Mouse (Mus musculus): ENCODE results near the gene Slc25a22. TPM values are rescaled to one million over a fixed set of nuclear protein-coding genes. Genes with fewer than 3 reads are reported as not detected.
"Not testable (repeated sequence)": the region's sequence is repeated elsewhere in the genome, so short reads cannot be mapped to it uniquely, and the experiment has no call there.

Slc25a22 gene
- polyA plus RNA-seq, 2 experiments from 2014 or later, result 26.8 to 51.1 TPM

DNA sequence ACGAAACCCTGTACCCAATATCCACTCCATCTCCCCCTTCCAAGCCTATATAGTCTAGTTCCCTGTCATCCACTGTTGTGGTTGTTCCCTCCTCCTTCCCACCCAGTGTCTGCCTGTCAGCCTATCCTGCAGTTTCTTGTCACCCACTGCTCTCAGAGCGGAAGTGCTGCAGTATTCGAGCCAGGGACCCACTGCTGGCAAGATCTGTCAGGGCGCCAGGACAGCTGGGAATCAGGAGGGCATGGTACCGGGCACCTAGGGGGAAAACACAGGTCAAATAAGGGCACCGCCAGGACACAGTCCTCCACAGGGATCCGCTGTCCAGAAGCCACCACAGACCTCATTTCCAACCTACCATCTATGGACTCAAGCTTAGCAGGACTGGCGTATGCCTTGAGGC, 27.1 kb downstream of the Slc25a22 start:
- ATAC-seq, result no peak

DNA sequence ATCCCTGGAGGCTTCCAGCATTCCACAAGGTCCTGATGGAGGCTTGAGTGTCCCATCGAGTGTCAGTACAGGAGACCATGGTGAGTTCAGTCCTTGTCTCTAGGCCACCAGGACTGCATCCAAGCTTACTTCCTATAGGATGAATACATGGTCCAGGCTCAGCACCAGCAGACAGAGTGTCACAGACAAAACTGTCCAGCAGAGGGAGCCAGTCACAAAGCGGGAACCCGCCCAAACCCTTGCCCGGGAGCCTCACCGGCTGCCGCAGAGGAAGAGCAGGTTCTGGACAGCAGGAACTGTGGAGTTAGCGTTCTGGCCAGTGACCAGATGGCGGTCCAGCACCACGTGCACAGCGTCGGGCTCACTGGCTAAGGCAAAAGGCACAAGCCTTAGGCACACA, 28.9 kb downstream of the Slc25a22 start:
- peak; percentile 81 for ATAC-seq

DNA sequence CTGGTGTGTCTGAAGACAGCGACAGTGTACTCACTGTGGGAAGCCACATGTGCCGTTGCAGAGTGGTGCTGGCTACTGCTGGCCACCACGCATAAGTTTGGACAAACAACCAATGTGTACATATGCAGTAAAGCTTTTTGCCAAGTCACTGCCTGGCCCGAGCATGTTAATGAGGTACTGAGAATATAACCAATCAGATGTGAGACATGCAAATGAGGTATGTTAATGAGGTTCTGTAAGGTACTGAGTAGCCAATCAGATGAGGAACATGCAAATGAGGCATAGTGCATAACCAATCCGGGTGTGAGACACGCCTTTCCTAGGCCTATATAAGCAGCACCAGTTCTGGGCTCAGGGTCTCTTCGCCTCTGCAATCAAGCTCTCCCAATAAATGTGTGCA, 30.0 kb downstream of the Slc25a22 start:
- ATAC-seq, result not testable (repeated sequence)

DNA sequence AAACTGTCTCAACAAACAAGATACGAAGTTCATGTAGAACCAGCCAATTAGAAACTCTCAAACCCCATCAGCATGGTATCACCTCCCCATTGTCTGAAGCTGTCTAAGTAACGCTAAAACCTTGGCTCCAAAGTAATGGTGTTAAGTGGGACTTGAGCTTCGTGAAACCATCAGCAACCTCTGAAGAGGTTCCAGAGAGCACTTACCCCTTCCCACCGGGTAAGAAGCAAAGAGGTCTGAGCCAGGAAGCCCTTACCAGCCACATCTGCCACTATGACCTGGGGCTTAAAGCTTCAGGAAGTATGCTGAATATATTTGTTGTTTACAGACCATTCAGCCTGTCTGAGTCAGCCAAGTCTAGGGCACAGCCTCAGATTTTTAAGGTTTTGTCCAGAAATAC, 32.2 kb downstream of the Slc25a22 start:
- ATAC-seq, result no peak

DNA sequence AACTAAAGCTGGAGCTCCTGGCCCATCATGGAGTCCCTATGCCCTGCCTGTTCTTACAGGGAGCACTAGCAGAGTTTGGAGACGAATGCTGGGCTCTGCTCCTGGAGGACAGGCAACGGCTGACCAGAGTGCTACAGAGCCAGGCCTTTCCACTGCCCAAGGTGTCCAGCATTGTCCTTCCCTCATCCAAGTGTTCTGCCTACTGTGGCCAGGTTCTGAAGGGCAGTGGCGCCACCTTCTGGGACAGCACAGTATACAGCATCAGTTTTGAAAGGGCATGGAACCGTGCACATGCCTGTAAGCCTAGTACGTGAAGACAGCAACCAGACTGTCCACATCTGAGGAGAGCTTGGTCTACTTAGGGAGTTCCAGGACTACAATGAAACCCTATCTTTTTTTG, 34.4 kb downstream of the Slc25a22 start:
- peak; percentile 65 for ATAC-seq

DNA sequence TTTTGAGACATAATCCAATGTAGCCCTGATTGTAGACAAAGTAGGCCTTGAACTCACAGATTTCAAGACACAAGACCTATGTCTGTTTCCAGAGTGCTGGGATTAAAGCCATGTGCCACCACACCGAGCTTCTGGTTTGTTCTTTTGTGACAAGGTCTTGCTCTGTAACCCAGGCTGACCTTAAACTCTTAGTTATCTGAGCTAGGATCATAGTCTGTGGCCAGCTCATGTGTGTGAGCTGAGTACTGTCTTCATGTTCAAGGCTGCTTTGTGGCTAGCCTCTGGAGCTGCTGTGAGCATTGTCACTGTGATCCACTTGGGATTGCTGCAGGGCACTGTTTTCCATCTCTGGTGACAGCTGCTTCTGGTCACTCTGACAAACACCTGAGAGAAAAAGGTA, 42.3 kb downstream of the Slc25a22 start:
- no peak for ATAC-seq

DNA sequence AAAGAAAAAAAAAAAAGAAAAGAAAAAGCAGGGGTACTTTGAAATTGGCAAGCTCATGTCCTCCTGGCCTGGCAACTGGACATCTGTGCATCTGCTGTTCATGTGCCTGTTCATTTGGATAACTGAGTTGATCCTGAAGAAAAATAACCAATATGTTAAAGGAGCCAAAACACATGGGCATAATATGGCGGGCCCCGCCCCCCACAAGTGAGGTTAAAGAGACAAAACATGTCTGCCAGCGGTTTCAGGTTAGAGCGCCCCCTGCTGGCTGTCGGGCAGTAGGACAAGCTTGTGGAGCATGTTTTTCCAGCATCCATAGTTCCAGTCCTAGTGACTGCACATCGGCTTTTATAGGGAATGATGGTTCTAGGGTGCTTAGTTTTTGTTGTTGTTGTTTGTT, 42.9 kb downstream of the Slc25a22 start:
- no peak for ATAC-seq

DNA sequence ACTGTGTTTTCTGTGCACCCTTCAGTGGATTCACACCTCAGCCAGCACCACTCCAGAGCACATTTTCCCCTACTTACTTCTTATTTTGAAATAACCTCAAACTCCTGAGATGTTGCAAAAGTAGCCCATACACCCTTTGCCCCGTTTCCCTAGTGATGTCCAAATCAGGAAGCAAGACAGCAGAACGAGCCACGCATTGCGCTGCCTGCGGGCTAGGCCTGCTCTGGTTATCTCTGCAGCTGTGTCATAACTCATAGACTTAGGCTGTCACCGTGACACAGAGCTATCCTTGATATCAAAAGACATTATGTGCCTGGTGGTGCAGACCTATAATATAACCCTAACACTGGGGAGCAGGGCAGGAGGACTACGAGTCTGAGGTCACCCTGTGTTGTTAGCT, 43.5 kb downstream of the Slc25a22 start:
- ATAC-seq, result no peak

DNA sequence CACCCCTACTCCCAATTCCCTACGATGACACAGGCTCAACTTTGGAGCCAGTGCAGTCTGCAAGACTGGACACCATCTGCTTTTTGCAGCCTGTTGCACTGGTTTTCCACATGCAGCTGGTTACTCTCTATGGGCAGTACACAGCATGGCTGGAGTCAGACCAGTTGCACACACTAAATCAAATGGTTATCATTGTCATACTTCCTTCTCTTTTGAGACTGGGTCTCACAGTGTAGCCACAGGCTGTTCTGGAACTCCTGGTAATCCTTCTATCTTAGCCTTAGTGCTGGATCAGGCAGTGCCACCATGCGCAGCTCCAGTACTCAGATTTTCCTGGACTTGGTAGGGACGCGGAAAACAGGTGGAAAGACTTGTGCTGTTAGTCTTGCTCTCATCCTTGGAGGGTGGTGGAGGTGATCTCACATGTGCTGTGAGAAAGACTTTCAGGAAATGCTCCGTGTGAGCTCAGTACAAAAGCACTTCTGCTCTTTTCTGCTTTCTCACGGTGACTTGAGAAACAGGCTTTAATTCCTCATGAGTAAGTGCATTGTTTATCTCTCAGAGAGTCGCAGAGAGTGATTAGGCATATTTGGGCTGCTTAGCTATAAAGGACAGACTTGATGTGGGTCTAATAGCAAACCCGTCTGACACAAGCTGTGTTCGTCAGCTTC, 45.0 kb downstream of the Slc25a22 start:
- ATAC-seq, result no peak

DNA sequence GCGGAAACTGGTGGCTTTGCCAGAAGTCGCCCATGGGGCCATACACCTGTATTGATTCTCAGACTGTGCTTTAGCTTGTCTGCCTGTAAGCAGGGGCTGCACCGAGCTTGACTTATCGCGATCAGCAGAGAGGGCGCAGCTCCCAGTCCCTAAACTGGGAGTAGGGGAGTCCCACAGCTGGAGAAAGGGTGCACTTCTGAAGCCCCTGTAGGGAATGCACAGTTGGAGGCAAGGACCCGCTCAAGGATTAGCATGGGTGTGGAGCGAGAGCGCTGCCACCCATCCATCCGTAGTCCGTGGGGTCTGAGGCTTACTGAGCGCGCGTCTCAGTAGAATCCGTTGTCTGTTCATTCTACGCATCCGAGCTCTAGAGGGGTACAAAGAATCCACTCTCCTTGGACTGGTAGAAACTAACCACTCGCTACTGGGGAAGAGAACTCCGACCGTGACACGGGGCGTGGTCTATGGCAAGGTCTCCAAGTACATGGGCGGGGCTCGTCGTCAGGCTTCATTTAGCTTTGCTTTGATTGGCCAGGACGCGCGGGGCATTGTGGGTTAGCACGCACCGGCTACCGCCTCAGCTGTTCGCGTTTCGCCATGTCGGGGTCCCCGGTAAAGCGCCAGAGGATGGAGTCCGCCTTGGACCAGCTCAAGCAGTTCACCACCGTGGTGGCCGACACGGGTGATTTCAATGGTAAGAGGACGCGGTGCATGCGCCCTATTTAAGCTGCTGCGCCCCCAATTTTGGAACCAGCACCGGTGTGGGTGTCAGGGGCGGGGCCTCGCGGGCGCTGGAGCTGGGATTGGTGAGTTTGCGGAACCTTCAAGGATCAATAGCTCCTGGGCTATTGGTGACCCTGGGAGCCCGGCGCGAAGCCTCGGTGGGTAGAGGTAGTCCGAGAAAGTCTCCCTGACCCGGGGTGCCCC, 45.8 kb downstream of the Slc25a22 start, which contains the start of gene Taldo1:
TSS of gene Taldo1 (plus strand) at position 575 of the 927 bp plus-strand sequence.
- peak; percentile 94 for ATAC-seq

DNA sequence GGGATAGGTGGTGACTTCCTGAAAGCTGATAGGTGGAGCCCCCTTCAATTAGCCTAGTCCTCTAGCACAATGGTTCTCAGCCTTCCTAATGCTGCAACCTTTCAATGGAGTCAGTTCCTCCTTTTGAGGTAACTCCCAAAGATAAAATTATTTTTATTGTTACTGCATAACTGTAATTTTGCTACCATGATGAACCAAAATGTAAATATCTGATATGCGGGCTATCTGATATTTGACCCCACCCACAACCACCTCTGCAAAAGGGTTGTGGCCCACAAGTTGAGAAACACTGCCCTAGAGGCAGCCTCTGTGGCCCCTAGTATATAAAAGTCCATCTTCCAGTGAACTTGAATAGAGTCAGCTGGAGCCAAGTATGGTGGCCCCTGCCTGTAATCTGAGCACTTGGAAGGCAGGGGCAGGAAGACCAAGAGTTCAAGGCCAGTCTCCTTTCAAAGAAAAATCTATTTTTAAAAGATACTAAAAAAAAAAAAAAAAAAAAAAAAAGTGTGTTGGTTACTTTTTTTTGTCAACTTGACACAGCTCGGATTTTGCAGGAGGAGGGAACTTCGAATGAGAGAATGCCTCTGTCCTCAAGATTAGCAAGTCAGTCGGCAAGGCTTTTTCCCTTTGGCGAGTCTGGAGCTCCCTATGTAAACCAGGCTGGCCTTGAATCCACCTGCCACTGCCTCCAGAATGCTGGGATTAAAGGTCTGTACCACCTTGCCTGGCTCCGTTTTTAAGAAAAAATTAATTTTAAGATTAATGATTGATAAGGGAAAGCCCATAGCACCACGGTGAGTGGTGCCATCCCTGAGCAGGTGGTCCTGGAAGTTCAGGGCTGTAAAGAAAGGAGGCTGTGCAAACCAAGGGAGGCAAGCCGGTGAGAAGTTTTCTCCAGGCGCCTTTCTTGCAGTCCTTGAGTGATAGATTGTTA, 47.1 kb downstream of the Slc25a22 start:
- ATAC-seq, result no peak

DNA sequence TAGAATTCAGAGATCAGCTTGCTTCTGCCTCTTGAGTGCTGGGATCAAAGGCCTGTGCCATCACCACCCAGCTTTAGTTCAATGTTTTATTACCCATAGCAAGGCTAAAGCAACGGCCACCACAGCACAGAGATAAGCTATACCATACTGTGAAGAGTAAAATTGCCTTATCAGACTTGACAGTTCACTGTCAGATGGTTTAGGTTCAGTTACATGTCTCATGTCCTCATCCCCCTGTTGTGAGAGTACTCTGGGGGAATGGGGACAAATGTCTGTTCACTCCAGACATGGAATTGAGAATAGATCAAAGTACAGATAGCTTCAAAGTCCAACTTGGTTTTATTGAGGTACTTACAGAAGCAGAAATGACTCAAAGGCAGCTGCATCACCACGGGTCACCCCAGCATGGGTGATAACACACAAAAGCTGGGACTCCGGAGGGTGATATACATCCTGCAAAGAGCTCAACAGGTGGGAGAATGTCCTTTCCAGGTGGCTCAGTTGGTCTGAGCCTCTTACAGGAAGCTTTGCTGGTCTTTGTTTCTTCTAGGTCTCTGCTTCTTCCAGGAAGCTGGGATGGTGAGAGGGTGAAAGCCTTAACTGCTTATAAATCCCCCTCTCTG, 49.1 kb downstream of the Slc25a22 start:
- ATAC-seq, result no peak

DNA sequence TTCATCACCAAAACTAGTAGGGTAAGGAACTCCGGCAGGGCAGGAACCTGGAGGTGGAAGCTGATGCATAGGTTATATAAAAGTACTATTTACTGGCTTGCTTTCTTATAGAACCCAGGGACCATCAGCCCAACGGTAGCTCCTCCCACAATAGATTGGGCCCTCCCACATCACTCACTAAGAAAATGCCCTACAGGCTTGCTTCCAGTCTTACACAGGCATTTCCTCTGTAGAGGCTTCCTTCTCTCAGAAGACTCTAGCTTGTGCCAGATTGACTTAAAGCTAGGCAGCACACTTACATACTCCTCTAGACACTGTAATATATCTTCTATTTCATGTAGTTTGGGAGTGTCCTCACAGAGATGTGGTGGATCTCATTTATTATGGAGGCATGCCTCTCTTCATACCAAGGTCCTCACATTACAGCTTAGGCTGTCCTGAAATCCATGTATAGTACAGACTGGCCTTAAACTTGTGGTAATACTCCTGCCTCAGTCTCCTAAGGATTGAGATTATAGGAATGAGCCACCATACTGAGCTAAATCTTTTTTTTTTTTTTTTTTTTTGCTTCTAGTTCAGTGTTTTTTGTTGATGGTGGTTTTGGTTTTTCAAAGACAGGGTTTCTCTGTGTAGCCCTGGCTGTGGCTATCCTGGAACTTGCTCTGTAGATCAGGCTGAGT, 49.7 kb downstream of the Slc25a22 start:
- ATAC-seq, result no peak

DNA sequence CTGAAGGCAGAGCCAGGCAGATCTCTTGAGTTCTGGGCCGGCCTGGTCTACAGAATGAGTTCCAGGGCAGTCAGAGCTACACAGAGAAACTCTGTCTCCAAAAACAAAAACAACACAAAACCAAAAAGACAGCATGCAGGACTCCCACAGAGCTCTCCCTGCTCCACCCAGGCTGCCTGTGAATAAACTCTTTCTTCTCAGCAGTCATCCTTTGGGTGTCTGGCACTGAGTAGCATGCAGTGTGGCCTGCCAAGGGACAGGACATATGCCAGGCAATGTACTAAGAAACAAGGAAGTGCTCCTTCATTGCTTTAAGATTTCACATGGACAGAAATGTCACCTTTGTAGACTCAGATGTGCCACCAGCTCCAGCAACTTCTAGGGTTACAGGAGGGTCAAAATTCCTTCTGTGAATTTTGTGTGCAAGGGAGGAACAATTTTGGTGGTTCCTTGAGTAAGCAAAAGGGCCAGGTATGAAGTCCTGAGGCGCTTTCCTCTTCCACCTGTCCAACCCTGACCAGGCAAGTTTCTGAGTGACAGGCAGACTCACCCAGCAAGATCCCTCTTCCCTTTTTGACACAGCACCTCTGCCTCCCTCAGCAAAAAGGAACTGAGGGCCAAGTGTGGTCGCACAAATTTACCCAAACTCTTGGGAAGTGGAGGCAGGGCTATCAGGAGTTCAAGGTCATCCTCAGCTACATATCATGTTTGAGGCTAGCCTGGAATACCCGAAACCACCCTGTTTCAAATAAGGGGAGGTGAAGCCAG, 56.4 kb downstream of the Slc25a22 start:
- ATAC-seq, result no peak

Other genes starting within 250 kb of the Slc25a22 start
- 1 to 10 TPM; 1.7 to 4.7 TPM for gene Hras, start 243.9 kb downstream of the Slc25a22 start, polyA plus RNA-seq (2017; shearing (Covaris generic))
- gene Lrrc56, start 243.7 kb downstream of the Slc25a22 start, polyA plus RNA-seq (2017; shearing (Covaris generic)), result 1 to 10 TPM; 1.4 to 1.9 TPM
- 1 to 10 TPM; 5.6 to 5.9 TPM for gene Lmntd2, start 223.8 kb downstream of the Slc25a22 start, polyA plus RNA-seq (2017; shearing (Covaris generic))
- gene Rassf7, start 222.0 kb downstream of the Slc25a22 start, polyA plus RNA-seq (2017; shearing (Covaris generic)), result 10 to 100 TPM in 1 of 2 experiments, 1 to 10 TPM in 1; 8.3 to 14.2 TPM
- gene Phrf1, start 209.1 kb downstream of the Slc25a22 start, polyA plus RNA-seq (2017; shearing (Covaris generic)), result 10 to 100 TPM; 51.4 to 60.8 TPM
- 100 to 1,000 TPM in 1 of 2 experiments, 10 to 100 TPM in 1; 92.0 to 108 TPM for gene Irf7, start 171.4 kb downstream of the Slc25a22 start, polyA plus RNA-seq (2017; shearing (Covaris generic))
- gene Cdhr5, start 161.1 kb downstream of the Slc25a22 start, polyA plus RNA-seq (2017; shearing (Covaris generic)), result not detected
- gene Sct, start 158.8 kb downstream of the Slc25a22 start, polyA plus RNA-seq (2017; shearing (Covaris generic)), result not detected
- not detected for gene Drd4, start 145.9 kb downstream of the Slc25a22 start, polyA plus RNA-seq (2017; shearing (Covaris generic))
- 10 to 100 TPM; 17.1 to 22.5 TPM for gene Deaf1, start 110.2 kb downstream of the Slc25a22 start, polyA plus RNA-seq (2017; shearing (Covaris generic))
- 10 to 100 TPM; 30.4 to 31.2 TPM for gene Tmem80, start 110.2 kb downstream of the Slc25a22 start, polyA plus RNA-seq (2017; shearing (Covaris generic))
- not detected for gene Eps8l2, start 99.0 kb downstream of the Slc25a22 start, polyA plus RNA-seq (2017; shearing (Covaris generic))
- gene Taldo1, start 45.7 kb downstream of the Slc25a22 start, polyA plus RNA-seq (2017; shearing (Covaris generic)), result 100 to 1,000 TPM; 422 to 471 TPM
- 10 to 100 TPM; 82.1 to 97.0 TPM for gene Gatd1, start 23.8 kb downstream of the Slc25a22 start, polyA plus RNA-seq (2017; shearing (Covaris generic))
- not detected for gene Cend1, start 8.4 kb downstream of the Slc25a22 start, polyA plus RNA-seq (2017; shearing (Covaris generic))
- 10 to 100 TPM in 1 of 2 experiments, 1 to 10 TPM in 1; 5.3 to 12.7 TPM for gene Pidd1, start 6.1 kb upstream of the Slc25a22 start, polyA plus RNA-seq (2017; shearing (Covaris generic))
- gene Rplp2, start 9.5 kb upstream of the Slc25a22 start, polyA plus RNA-seq (2017; shearing (Covaris generic)), result 1,000 to 10,000 TPM; 3,324 to 3,604 TPM
- gene Pnpla2, start 17.3 kb upstream of the Slc25a22 start, polyA plus RNA-seq (2017; shearing (Covaris generic)), result 10 to 100 TPM; 58.2 to 70.2 TPM
- not detected for gene Cracr2b, start 23.2 kb upstream of the Slc25a22 start, polyA plus RNA-seq (2017; shearing (Covaris generic))
- 1 to 10 TPM; 8.3 to 8.7 TPM for gene Cd151, start 29.5 kb upstream of the Slc25a22 start, polyA plus RNA-seq (2017; shearing (Covaris generic))
- gene Polr2l, start 37.2 kb upstream of the Slc25a22 start, polyA plus RNA-seq (2017; shearing (Covaris generic)), result 10 to 100 TPM; 22.3 to 22.6 TPM
- 1 to 10 TPM; 1.5 to 2.7 TPM for gene Tspan4, start 37.3 kb upstream of the Slc25a22 start, polyA plus RNA-seq (2017; shearing (Covaris generic))
- gene Chid1, start 102.0 kb upstream of the Slc25a22 start, polyA plus RNA-seq (2017; shearing (Covaris generic)), result 10 to 100 TPM; 14.2 to 14.4 TPM
- gene Ap2a2, start 124.3 kb upstream of the Slc25a22 start, polyA plus RNA-seq (2017; shearing (Covaris generic)), result 10 to 100 TPM; 13.4 to 15.5 TPM
- under 1 TPM; 0.40 to 0.54 TPM for gene Muc6, start 217.4 kb upstream of the Slc25a22 start, polyA plus RNA-seq (2017; shearing (Covaris generic))

All from activated CD4-positive, CD25-positive, alpha-beta regulatory T cell, adult 4 months (primary cell).